Mouse (Mus musculus) mature B cell (primary cell): ENCODE results near the gene Fzd7.

ENCODE experiments used
- in situ Hi-C: fragments of 300-500 bp; cut with MboI; formaldehyde crosslinking; loops from 2 replicates; pipeline ENCODE4 v1.14.3; 2019

Fzd7 gene

DNA sequence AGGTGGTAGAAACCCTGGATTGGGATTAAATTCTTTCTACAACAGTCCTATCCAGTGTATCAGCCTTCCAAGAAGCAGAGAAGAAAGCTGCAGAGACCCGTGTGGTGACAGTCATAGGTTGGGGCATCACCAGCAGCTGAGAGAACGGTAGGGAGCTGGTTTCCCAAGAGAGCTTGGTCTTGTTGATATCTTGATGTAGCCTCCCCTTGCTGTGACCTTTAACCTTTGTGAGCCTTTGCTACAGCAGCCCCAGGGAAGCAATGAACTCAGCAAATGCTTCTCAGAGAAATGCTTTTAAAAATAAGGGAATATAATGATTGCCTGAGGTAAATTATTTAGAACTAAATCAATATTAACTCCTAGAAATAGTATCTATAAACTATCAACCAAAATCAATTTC, 20.1 kb downstream of the Fzd7 start:
- in situ Hi-C loops: no loop called here

DNA sequence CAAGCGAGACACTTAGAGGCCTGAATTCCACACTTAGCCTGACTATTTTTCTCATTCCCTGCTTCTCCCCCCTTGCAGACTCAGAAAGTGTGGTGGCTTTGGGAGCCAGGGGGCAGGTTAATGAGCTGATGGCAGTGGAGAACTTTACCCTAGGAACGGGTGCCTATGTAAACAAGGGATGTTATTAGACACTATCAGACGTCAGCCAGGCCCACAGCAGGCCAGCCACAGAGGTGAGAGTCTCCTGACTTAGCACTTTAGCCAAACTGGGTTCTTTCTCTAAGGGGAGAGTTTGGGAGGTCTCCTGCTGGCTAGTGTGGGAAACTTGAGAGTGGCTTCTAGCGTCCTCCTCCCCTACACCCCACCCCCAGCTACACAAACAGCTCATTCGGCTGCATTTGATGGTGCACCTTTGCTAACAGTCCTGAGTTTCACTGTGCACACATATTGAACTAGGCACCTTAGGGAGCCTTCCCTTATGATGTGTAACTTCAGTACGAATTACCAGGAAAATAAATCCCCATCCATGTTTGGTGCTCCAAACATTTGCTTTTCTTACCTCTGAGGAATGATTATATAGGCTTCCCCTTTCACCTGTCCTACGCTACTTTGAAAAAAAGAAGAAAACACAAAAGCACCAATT, 21.6 kb downstream of the Fzd7 start:
- in situ Hi-C loops: no loop called here

DNA sequence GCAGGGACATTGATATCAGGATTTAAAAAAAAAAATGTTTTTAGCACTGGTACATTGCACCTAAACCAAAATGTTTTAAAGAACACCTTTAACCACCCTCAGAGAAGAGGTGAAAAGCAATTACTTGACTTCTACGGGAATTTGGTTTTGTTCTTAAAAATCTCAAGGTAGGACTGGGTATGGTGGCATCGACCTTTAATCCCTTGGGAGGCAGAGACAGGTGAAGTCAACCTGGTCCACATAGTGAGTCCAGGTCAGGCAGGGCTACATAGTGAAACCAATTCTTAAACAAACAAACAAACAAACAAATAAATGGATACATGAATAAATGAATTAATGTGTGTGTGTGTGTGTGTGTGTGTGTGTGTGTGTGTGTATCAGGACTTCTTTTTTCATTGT, 22.1 kb downstream of the Fzd7 start:
- in situ Hi-C loops: no loop called here

DNA sequence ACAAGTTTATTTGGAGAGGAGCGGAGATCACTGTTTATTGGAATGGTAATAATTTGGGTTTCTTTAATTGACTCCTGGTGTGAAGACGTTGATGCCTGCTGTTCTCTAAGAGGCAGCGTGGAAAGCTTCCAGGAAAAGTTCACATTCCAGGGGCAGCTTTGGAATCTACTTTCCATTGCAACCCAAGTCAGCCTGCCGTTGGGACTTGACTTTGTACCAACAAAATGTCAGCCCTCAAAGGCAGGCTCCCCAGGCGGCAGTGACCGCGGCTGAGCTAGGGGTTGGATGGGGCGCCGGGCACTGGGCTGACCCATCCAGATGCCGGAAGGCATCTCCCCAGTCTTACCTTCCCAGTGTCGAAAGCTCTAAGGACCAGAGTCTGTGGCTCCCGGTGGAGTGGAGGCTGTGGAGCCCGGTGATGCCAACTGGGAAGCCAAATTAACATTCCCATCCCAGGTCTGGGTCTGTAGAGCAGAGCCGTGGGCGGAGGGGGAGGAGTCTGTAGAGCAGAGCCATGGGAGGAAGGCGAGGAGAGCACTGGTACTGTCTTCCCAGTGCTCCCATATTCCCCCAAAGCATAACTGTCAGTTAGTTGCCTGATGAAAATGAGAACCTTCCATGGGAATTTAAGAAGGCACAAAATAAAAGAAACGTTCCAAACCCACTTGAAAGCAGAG, 26.4 kb downstream of the Fzd7 start:
- in situ Hi-C loops: no loop called here

DNA sequence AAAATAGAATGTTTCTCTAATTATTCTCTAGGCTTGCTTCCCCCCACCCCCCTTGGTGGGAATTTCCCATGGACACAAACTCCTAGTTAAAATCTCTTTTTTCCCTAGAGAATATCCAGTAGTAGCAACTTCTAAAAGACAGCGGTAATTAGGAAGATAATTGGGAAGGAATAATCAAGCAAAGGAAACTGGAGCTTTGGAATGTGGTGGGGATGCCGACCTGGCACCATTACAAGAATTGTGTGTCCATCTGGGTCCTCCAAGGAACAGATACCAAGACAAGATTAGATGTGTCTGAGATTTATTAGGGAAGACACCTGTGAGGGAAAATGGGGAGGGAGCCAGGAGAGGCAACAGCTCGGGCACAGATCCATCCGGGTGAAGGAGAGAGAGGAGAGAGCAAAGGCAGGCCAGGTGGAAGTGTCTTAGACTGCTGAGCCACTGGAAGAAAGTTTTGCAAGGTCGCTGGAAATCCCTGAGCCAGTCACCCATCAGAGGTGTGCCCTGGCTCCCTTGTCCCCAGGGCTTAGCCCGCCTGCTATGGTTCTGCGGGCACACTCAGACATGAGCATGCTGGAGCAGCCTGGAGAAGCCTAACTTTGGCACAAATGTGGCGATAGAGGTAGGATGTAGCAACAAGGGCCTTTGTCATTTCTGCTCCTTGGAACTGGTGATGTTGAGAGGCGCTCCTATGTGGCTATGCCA, 29.5 kb downstream of the Fzd7 start:
- in situ Hi-C loops: no loop called here

DNA sequence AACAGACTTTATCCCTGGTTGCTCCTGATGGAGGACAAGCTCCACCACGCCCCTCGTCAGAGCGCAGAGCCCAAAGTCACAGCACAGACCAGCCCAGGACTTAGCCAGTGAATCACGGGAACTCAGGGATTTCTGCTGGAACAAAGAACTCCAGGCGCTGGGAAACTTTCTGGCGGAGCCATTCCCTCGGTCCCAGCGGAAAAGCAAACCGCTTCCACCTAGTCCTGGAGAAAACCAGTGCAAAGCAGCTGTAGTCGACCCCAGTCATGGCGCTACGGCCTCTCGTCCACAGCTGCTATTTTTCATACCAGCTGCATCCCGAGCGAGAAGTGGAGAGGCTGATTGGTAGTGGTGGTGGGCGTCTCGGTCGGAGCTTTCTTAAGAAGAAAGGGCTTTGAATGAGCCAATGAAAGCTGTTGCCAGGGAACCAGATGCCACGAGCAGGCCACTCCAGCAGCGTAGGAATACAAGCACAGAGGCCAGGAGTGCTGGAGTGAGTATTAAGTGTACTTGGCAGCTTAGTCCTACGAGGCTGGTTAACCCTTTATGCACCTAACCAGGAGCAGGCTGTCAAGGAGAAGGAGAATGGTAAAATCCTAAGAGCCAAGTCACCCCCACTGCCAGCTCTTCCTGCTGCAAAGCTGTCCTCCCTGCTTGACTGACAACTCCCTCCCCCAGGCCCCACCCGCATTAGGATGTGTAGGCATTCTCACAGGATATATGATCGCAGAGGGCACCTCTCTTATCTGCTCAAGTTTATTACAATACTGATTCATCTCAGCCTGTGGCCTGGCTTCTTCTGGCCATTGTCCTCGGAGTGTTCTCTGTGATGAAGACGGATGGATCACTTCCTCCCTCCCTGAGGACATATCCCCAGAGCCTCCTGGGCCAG, 34.0 kb downstream of the Fzd7 start, which contains the start of gene Gm973:
TSS of gene Gm973 (plus strand) at position 239 of the 892 bp plus-strand sequence.
- in situ Hi-C loops: no loop called here

DNA sequence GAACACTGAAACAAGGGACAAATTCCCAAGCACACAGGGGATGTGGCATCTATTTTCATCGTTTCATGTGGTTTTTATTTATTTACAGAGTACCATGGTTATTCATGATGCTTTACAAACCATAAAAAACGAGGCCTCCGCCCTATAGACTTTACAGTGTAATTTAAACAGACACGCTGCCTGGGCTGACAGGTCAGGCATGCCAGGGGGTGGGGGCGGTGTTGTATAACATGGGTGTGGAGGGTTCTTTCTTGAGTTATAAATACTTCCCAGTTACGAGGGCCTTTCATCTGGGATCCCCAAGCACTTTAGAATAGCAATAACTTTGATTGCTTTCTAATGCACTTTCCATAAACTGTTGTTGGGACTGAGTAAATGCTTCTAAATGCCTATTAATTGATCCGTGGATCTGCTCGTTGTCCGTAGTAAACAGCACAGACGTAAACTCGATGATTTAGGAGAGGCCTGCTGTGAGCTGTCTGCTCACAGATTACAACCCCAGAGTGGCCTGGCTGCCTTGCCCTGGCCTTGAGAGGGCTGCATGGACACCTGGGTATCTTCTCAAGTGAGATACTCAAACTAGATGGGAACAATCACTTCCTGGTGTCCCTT, 38.1 kb downstream of the Fzd7 start:
- in situ Hi-C loops: no loop called here

DNA sequence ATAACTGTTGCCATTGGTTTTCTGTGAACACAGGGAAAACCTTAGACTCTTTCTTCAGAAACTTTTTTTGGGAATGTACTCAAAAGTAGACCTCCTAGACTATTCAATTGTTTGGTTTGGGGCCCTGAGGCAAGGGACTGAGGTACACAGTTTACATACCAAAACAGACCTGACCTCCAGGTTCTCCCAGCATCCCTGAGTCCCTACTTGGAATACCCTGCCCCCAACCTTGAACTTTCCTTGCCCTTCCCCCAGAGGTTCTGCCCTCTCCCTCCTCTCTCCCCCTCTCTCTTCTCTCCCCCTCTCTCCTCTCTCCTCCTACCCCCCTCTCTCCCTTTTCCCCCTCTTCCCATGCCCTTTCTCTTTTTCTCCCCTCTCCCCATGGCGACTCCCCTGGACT, 40.2 kb downstream of the Fzd7 start:
- in situ Hi-C loops: no loop called here

DNA sequence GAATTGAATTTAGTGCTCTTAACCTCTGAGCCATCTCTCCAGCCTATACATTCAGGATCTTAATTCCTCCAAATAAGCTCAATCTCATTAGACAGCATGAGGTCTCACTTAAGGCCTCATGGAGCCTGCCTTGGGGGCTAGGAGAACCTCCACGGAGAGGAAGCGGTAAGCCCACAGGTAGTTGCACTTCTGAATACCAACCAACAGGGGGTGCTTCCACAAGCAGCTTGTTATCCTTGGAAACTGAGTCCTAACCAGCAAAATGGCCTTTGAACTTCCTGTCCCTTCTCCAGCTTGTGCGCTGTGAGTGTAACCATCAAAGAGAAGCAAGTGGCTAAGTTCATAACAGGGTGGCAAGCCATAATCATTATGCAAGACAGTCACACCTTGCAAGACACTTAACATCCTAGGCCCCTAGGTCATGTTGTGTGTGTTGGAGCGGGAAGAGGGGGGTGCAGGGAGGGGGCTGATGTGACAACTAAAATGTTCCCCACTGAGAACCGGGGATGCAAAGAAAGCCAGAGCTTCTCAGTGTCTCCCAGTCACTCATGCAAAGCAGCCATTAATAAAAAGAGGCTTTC, 41.2 kb downstream of the Fzd7 start:
- in situ Hi-C loops: no loop called here

DNA sequence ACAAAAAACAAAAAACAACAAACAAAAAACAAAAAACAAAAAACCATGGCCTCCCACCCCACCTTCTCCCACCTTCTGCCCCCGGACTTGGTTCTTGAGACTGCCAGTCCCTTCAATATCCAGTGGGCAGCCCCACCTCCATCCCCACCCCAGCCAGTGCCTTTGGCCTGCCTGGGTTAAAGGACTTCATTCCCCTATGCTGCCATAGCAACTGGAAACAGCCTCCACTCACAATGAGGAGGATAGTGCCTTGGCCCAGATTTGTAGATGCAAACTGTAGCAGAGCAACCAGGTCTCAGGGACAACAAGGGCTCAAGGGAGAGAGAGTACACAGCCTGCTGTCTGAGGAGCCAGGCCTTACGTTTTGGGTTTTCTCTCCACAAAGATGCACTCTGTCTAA, 41.8 kb downstream of the Fzd7 start:
- in situ Hi-C loops: no loop called here

DNA sequence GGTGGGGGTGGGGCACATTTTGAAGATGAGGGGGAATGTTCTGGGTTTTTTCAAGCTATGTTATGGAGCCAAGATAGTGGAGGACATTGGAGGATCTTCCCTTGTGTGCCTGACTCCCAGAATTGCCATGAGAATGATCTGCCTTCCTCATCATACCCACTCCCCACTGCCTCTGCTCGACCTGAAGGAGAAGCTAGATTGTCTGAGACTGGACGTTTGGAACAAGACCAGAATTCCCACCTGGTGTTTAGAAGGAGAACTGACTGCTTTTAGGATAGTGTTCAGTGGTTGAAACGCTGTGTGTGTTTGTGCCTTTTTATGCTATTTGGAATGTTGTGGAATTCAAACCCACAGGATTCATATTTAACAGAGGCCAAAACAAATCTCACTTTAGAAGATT, 42.5 kb downstream of the Fzd7 start:
- in situ Hi-C loops: no loop called here

DNA sequence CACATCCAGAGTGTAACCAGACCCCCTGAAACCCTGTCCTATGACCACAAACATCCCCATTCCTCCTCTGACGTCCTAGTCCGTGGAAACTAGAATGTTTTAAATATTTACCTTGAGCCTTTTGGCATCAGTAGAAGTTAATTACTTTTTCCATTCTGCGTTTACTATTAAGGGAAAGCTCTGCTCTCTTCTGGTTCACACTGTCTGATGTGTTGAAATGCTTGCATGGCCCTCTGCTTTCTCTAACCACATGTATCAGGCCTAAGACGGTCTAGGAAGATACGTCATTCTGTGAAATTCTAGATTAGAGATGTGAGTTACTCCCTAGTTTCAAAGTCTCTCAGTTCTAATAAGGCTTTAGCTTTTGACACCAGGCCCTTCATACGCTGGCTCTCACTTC, 45.0 kb downstream of the Fzd7 start:
- in situ Hi-C loops: no loop called here

DNA sequence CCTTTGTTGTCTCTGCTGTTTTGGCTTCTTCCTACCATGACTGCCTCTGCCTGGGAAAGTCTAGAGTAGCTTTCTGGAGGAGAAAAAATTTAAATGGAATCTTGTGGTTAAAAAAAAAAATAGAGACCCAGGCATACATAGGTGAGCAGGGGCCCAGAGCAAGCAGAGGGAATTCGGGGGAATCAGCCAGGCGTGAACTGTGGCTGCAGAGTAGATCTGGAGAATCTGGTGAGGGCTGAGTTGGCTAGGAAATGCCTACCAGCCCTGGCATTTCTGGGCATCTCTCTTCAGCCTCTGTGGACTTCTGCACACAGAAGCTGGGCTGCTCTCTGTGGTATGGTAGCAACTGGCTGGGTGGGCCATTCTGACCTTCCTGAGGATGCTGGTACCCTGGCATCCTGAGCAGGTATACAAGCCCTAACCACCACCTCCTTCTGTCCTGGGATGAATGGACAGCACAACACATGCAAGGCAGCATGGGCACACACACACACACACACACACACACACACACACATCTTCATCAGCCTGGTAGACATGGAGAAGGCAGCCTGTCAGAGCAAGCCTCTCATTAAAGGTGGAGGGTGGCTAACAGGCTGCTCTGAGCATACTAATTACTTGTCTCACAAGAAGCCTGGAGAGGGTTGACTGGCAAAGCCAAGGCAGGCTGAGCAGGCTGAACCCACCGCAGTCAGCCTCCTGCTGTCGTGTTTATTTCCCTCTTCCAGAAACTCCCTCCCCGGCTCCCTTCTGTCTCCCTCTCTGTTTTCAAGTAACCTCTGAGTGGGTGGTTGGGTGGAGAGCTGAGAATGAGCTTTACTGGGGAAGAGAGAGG, 53.0 kb downstream of the Fzd7 start:
- in situ Hi-C loops: no loop called here
